Mouse (Mus musculus) cerebellum, postnatal 14 days (tissue): Measurements from ENCODE around the gene Map3k1.

ENCODE experiments used
- DNase-seq, 2 experiments: peaks; one replicate each; pipeline ENCODE4 v3.0.0; 2021; ENCODE audit warnings: mixed read lengths in 2 of 2

Gene Map3k1

GRCm38 (mm10) chr13:111808637-111809465 lies at the start of gene Map3k1:
TSS of gene Map3k1 (minus strand) at chr13:111808993.
- DNase-seq: peak; percentile 84

GRCm38 (mm10) chr13:111856786-111857455 lies 48.1 kb upstream of the Map3k1 start:
- no peak for DNase-seq

GRCm38 (mm10) chr13:111856232-111856631 lies 47.4 kb upstream of the Map3k1 start:
- DNase-seq: no peak

GRCm38 (mm10) chr13:111852451-111853224 lies 43.8 kb upstream of the Map3k1 start:
- no peak for DNase-seq

- DNase-seq: no peak
These were observed 41.4 kb upstream of the Map3k1 start for GRCm38 (mm10) chr13:111850046-111850837.

- no peak for DNase-seq
These were observed 36.7 kb upstream of the Map3k1 start for GRCm38 (mm10) chr13:111845471-111845870.

- no peak for DNase-seq
These were observed 35.5 kb upstream of the Map3k1 start for GRCm38 (mm10) chr13:111844313-111844712.

- no peak for DNase-seq
These were observed 27.0 kb upstream of the Map3k1 start for GRCm38 (mm10) chr13:111835787-111836186.

GRCm38 (mm10) chr13:111834613-111835012 lies 25.8 kb upstream of the Map3k1 start:
- DNase-seq: no peak

- no peak for DNase-seq
These were observed 20.7 kb upstream of the Map3k1 start for GRCm38 (mm10) chr13:111829473-111829872.

- DNase-seq: no peak
These were observed 18.7 kb upstream of the Map3k1 start for GRCm38 (mm10) chr13:111827481-111827880.

- DNase-seq: no peak
These were observed 15.4 kb upstream of the Map3k1 start for GRCm38 (mm10) chr13:111824178-111824577.

- DNase-seq: no peak
These were observed 13.1 kb upstream of the Map3k1 start for GRCm38 (mm10) chr13:111821727-111822375.

GRCm38 (mm10) chr13:111819618-111820385 lies 11.0 kb upstream of the Map3k1 start:
- DNase-seq: no peak

- no peak for DNase-seq
These were observed 10.3 kb upstream of the Map3k1 start for GRCm38 (mm10) chr13:111819106-111819505.

GRCm38 (mm10) chr13:111818216-111818903 lies 9.6 kb upstream of the Map3k1 start:
- no peak for DNase-seq

- DNase-seq: no peak
These were observed 9.0 kb upstream of the Map3k1 start for GRCm38 (mm10) chr13:111817773-111818172.

GRCm38 (mm10) chr13:111816431-111816830 lies 7.6 kb upstream of the Map3k1 start:
- DNase-seq: no peak

GRCm38 (mm10) chr13:111815486-111815885 lies 6.7 kb upstream of the Map3k1 start:
- DNase-seq: no peak

- no peak for DNase-seq
These were observed 6.2 kb upstream of the Map3k1 start for GRCm38 (mm10) chr13:111815017-111815416.

GRCm38 (mm10) chr13:111812647-111813046 lies 3.9 kb upstream of the Map3k1 start:
- DNase-seq: no peak
